Mouse (Mus musculus): Measurements from ENCODE around the gene Gpx2. TPM values are rescaled to one million over a fixed set of nuclear protein-coding genes. Genes with fewer than 3 reads are reported as not detected.

Gpx2 gene
- polyA plus RNA-seq, 2 experiments from 2014 or later = not detected

GRCm38 (mm10) chr12:76750866-76751459 is 44.4 kb downstream of the Gpx2 start:
- ATAC-seq = no peak

Other genes starting within 250 kb of the Gpx2 start
- under 1 TPM; 0.23 to 0.44 TPM for gene Sptb, start 85.0 kb downstream of the Gpx2 start, polyA plus RNA-seq (2017; shearing (Covaris generic))
- gene Churc1, start 30.0 kb downstream of the Gpx2 start, polyA plus RNA-seq (2017; shearing (Covaris generic)) = 100 to 1,000 TPM; 129 to 145 TPM
- gene Fntb, start 30.0 kb downstream of the Gpx2 start, polyA plus RNA-seq (2017; shearing (Covaris generic)) = 10 to 100 TPM; 28.8 to 30.3 TPM
- gene Rab15, start 27.4 kb upstream of the Gpx2 start, polyA plus RNA-seq (2017; shearing (Covaris generic)) = not detected
- gene Max, start 166.6 kb upstream of the Gpx2 start, polyA plus RNA-seq (2017; shearing (Covaris generic)) = 100 to 1,000 TPM in 1 of 2 experiments, 10 to 100 TPM in 1; 38.1 to 126 TPM

Measured in CD4-positive, CD25-positive, alpha-beta regulatory T cell, adult 4 months (primary cell).